Comparison of ENCODE assay signal across 8 mouse cellular contexts in the genomic region with DNA sequence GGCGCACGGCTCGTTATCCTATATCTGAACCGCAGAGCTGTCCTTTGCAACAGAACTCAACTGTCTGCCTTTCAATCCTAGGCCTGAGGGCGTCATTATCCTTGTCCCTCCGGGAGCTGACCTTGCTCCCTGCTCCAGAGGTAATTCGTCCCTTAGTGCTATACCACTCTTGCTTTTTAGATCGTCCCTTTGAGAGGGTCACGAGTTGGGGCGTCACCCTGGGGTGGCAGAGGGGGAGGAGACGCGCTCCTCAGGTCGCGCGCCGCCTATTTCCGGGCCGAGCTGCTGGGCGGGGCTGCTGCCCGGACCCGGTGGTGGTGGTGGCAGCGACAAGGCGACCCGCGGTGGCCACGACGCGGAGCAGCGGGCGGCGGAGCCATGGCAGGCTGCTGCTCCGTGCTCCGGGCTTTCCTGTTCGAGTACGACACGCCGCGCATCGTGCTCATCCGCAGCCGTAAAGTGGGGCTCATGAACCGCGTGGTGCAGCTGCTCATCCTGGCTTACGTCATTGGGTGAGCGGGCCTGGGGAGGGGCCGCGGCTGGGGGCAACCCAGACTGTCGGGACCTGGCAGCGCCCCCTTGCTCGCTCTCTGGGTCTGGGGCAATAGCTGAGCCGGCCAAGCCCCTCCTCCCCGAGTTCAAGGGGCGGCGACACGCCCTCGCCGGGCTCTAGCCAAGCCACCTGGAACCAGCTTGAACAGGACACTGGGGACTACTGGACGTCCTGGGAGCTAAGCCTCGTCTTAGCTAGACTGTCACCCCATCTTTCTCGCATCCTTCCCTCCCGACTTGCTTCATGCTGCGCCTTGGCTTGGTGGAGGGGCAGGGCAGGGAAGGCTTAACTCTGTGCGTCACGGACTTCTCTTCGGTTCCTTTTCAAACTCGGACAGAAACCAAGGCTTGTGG. TPM values are rescaled to one million over a fixed set of nuclear protein-coding genes. Genes with fewer than 3 reads are reported as not detected.
DNase-seq lines count a peak whose midpoint lies in the region; ATAC-seq lines count a peak whose summit lies in the region.

TSS of gene P2rx4 (plus strand) at position 269 of the 906 bp plus-strand sequence.

- ATAC-seq in intestine, embryonic 14.5 days (replicated peaks; ENCODE audit: low FRiP score, low TSS enrichment, low read depth), result peak; percentile 87

- H3K27ac ChIP-seq in intestine, embryonic 14.5 days (ENCODE audit: low read depth), result peak within 1 kb of the TSS; percentile 82

- 2% methylated on average over 66 of the region's 66 CpGs for WGBS in intestine, embryonic 14.5 days

- intact Hi-C loops in gastrocnemius, postnatal 14 days (cut with DNase I; ENCODE audit: low total_unique reads), result no loop called here
- intact Hi-C loops in left cerebral cortex, postnatal 14 days (cut with DNase I), result no loop called here

- peak within 1 kb of the TSS; percentile 70 for H3K4me3 ChIP-seq in intestine, embryonic 14.5 days (ENCODE audit: low read depth, low read length)

- peak within 1 kb of the TSS; percentile 76 for H3K9ac ChIP-seq in intestine, embryonic 14.5 days (ENCODE audit: low read length)

- peaks cover 6% of the 10 kb centered on the region for H3K4me1 ChIP-seq in intestine, embryonic 14.5 days (replicated peaks; ENCODE audit: control insufficient read depth, insufficient read depth, low read length)

- H3K36me3 ChIP-seq in intestine, embryonic 14.5 days (ENCODE audit: control insufficient read depth, insufficient read depth, low read length), result no peaks in the 10 kb centered on the region

- peak; percentile 78 for DNase-seq in adipocyte (ENCODE audit: low spot score)
- peak; percentile 79 for DNase-seq in embryo, embryonic 10 days (ENCODE audit: low spot score)
- DNase-seq in gastrocnemius, postnatal 14 days, result peak; percentile 81
- peak; percentile 87 for DNase-seq in intestine, embryonic 14.5 days (ENCODE audit: low spot score)
- DNase-seq in left cerebral cortex, postnatal 14 days (ENCODE audit: low spot score in 2 of 2), result peak; percentile 86 to 94
- DNase-seq in mesoderm, embryonic 11.5 days (ENCODE audit: low read depth, low spot score), result peak; percentile 81
- DNase-seq in right cerebral cortex, postnatal 36 days (ENCODE audit: low spot score in 2 of 2), result peak; percentile 83 to 84
- DNase-seq in yolk sac, embryonic 10.5 days (ENCODE audit: low spot score), result peak; percentile 90

- no peaks in the 10 kb centered on the region for H3K27me3 ChIP-seq in intestine, embryonic 14.5 days (replicated peaks; ENCODE audit: control insufficient read depth, insufficient read depth, low read length)

- peak within 1 kb of the TSS; percentile 84 for H3K4me2 ChIP-seq in intestine, embryonic 14.5 days (ENCODE audit: low read length)

- no peaks in the 10 kb centered on the region for H3K9me3 ChIP-seq in intestine, embryonic 14.5 days (ENCODE audit: control insufficient read depth, low read length)

RNA-seq across cellular contexts. Expression of gene P2rx4, which starts in this region (rescaled TPM):
- 1 to 10 TPM; 4.0 to 5.3 TPM for total RNA-seq in gastrocnemius, postnatal 14 days (2021)
- 20.9 and 21.0 TPM in 2 replicates for polyA plus RNA-seq in intestine, embryonic 14.5 days (2014; fragmentation: Nextera tagmentation; extraction: Ambion mirVana)
- 10 to 100 TPM; 11.3 to 11.9 TPM for total RNA-seq in left cerebral cortex, postnatal 14 days (2021)

Comparison
In these comparisons a context has a peak if more than half of its experiments do, and no peak if none do; other contexts are left out.
1. Peak in every context shown above with its lines: DNase-seq, ATAC-seq, H3K4me3 ChIP-seq and H3K27ac ChIP-seq.